Mouse (Mus musculus): ENCODE measurements around the gene Pdlim1.

DNA sequence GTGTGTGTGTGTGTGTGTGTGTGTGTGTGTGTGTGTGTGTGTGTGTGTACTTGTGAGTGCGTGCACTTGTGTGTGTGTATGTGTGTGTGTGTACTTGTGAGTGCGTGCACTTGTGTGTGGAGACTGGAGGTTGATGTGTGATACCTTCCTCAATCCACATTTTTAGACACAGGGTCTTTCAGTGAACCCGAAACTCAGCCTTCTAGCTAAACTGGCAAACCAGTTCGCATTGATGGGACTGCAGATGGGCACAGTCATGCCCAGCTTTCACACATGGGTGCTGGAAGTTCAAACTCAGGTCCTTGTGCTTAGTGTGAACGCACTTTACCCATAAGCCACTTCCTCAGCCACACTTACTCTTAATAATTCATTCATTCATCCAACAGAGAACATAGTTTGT lies 23.2 kb downstream of the Pdlim1 start:
- TF ChIP-seq CTCF (IDR thresholded peaks at IDR 0.05; ENCODE audit: low read depth, low read length) (no peak), GATA1 (IDR thresholded peaks at IDR 0.05; ENCODE audit: borderline replicate concordance, low read length) (no peak), GATA2 (IDR thresholded peaks at IDR 0.05; ENCODE audit: borderline replicate concordance, low read depth, low read length) (no peak), TAL1 (conservative IDR thresholded peaks at IDR 0.05; ENCODE audit: low read depth, low read length) (no peak), POLR2AphosphoS5 (IDR thresholded peaks at IDR 0.05; ENCODE audit: insufficient replicate concordance, low read depth, low read length) (no peak)

All from G1E (cell line).